Comparison of ENCODE assay signal across 1 mouse cellular context in the genomic region with DNA sequence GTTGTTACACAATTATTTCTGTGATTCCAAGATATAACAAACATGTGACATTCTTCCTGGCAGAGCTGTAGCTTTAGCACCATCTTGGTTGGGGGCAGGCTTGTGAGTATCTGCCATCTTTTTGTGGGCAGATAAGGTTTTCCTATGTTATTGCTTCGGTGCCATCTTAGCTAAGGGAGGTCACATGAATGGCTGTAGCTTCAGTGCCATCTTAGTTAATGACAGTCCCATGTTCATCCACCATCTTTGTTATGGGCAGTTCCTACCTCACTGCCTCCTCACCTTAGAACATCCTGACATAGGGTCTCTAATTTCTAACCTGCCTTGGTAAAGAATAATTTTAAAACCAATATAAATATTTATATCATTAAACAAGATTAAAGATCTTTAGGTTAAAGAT.
TF ChIP-seq lines count a peak whose summit lies in the region.

No protein-coding gene starts in this region.

TF ChIP-seq in CH12.LX, 34 proteins besides CTCF, POLR2A, EP300 and RAD21 (continued from another document):
- TF ChIP-seq MAFK (IDR thresholded peaks at IDR 0.05; ENCODE audit: insufficient replicate concordance, low read length) (no peak), POLR2AphosphoS2 (IDR thresholded peaks at IDR 0.05; ENCODE audit: low read depth, low read length) (no peak), ELF1 (IDR thresholded peaks at IDR 0.05; ENCODE audit: low read depth, low read length) (no peak), USF2 (conservative IDR thresholded peaks at IDR 0.05; ENCODE audit: low read depth, low read length) (peak; percentile 23; the same call in 1 of the 2 replicates), NRF1 (IDR thresholded peaks at IDR 0.05; ENCODE audit: low read depth, low read length) (peak; percentile 59), RCOR1 (conservative IDR thresholded peaks at IDR 0.05; ENCODE audit: low read depth, low read length) (no peak), BHLHE40 (IDR thresholded peaks at IDR 0.05; ENCODE audit: low read depth, low read length) (no peak), USF1 (IDR thresholded peaks at IDR 0.05; ENCODE audit: low read depth, low read length) (peak; percentile 32; the same call in 1 of the 2 replicates), TCF12 (IDR thresholded peaks at IDR 0.05; ENCODE audit: low read depth, low read length) (no peak), MAZ (IDR thresholded peaks at IDR 0.05; ENCODE audit: low read depth, low read length) (no peak), IRF4 (IDR thresholded peaks at IDR 0.05; ENCODE audit: low read depth, low read length) (no peak), UBTF (IDR thresholded peaks at IDR 0.05; ENCODE audit: low read depth, low read length) (no peak), PAX5 (IDR thresholded peaks at IDR 0.05; ENCODE audit: low read length) (no peak), MXI1 (IDR thresholded peaks at IDR 0.05; ENCODE audit: low read depth, low read length) (no peak), MAX (IDR thresholded peaks at IDR 0.05; ENCODE audit: low read length) (no peak), SMC3 (IDR thresholded peaks at IDR 0.05; ENCODE audit: low read depth, low read length) (no peak), ZKSCAN1 (IDR thresholded peaks at IDR 0.05; ENCODE audit: borderline replicate concordance, low read depth, low read length) (no peak), E2F4 (IDR thresholded peaks at IDR 0.05; ENCODE audit: insufficient replicate concordance, low read depth, low read length) (no peak), ETS1 (conservative IDR thresholded peaks at IDR 0.05; ENCODE audit: low read depth, low read length) (no peak), MYC (IDR thresholded peaks at IDR 0.05; ENCODE audit: low read depth, low read length) (no peak), NELFE (IDR thresholded peaks at IDR 0.05; ENCODE audit: low read depth, low read length) (no peak), CHD2 (IDR thresholded peaks at IDR 0.05; ENCODE audit: low read length) (no peak), SIN3A (IDR thresholded peaks at IDR 0.05; ENCODE audit: low read length) (no peak), JUND (conservative IDR thresholded peaks at IDR 0.05; ENCODE audit: low read depth, low read length) (no peak), KAT2A (IDR thresholded peaks at IDR 0.05; ENCODE audit: insufficient replicate concordance, low read length) (no peak)
